Mouse (Mus musculus): Measurements from ENCODE around the gene C1ql4.

Gene C1ql4

GRCm38 (mm10) chr15:99087253-99088075 is at the start of gene C1ql4:
Gene C1ql4, minus strand, starts transcription at chr15:99087817.
- DNase-seq (ENCODE audit: low spot score in 2 of 2): no peak

DNA sequence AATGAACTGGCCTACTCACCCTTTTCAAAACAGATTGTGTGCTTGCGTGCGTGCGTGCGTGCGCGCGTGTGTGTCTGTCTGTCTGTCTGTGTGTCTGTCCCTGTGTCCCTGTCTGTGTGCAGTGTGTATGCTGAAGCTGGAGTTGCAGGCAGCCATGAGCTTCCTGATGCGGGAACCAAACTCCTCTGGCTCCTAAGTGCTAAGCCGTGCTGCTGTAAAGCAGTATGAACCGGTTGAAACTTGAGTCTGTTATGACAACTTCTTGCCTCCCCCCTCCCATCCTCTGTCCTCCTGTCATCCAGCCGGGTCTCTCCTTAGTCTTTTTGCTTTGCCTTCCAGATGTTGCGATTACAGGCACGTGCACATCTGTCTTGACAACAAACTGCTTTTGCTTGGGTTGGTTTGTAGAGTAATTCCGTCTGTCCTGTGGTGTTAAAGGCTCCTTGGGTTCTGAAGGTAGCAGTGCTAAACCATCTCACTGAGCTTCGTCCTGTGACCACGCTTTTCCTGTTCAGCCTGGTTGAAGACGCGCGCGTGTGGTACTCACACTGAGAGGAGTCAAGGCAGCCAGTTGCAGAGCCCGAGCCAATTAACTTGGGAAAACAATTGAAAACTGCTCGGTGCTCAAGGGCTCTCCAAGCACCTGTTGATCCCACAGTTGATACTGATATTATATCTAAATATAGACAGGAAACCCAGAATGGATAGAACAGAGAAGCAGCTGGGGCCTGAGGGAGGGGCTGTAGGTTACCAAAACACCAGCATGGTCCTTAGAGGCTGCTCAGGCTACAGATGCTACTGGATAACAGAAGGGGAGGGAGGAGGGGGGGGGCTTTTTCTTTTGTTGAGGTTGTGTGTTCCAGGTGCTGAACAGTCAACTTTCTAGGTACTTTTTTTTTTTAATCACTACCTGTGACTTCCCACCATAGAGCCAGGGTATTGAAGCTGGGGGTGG is 42.6 kb upstream of the C1ql4 start:
- no peak for DNase-seq (ENCODE audit: low spot score in 2 of 2)

DNA sequence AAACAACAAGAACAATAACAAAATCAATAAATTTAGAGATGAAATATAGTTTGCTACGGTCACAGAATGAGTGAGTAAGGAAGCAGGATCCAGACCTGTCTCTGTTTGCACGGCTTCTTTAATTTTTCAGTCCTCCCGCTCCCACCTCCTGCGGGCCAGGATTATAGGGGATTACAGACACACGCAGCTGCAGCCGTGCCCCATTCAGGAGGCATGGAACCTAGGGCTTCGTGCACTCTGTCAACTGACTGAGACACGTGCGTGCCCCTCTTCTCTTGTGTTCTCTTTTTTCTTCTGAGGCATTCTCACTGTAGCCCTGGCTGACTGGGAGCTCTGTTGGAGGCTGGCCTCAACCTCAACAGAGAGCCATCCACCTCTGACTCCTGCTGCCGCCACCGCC is 41.8 kb upstream of the C1ql4 start:
- no peak for DNase-seq (ENCODE audit: low spot score in 2 of 2)

DNA sequence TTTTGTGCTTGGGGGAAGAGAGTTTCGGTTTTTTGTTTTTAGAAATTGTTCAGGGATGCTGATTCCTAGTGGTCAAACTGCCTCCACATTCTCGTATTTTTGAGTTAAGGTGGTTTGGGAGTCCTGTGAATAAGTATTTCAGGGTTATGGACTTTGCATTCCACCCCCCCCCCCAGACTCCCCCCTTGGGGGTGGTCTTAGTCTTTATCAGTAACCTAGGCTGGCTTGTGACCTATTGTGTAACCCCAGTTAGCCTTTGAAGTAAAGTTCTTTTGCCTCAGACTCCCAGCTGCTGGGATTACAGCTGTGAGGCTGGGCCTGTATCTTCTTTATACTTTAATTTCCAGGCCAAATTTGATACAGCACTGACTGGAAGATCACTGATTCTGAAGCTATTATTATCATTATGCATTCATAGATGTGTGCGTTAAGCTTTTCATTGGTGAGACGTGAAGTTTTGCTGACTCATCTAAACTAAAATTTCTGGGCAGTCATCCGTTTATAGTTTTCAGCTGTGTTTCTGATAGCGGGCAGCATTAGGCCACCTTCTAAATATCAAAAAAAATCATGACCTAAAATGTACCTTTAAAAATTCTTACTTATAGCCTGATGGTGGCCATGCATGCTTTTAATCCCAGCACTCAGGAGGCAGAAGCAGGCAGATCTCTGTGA is 40.4 kb upstream of the C1ql4 start:
- DNase-seq (ENCODE audit: low spot score in 2 of 2): no peak

- no peak for DNase-seq (ENCODE audit: low spot score in 2 of 2)
Observed at GRCm38 (mm10) chr15:99126816-99127365, 39.3 kb upstream of the C1ql4 start.

DNA sequence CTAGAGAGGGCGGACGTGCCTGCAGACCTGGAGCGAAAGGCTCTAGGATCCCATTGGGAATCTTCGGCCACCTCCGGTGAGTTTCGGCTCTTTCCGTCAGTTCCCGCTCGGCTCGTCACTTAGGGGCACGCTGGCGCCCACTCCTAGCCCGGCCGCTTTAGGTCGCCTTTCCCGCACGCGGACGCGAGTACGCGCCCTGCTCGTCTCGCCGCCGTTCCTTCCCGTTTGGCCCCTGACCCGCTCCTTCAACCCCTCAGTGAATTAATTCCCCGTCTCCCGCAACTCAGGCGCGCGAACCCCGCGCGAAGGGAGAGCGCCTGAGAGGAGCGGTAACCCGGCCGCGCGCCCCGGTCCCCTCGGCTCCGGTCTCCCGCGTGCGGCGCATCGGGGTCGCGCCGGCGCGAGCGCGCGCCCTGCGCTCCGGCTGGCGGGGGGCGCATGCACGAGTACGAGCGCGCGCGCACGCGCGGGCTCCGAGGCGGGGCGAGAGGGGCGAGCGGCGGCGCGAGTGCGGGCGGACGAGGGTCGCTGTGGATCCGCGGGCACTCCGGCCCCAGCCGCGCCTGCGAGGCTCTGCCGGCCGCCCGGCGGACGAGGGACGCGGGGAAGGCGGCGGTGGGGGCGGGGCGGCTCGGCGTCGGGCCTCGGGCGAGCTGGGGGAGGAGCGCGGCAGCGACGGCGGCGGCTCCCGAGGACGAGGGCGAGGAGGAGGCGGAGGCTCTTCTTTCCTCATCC is 38.6 kb upstream of the C1ql4 start:
- DNase-seq (ENCODE audit: low spot score in 2 of 2): peak in 1 of 2 experiments; percentile 36

- DNase-seq (ENCODE audit: low spot score in 2 of 2): no peak
Observed at GRCm38 (mm10) chr15:99125711-99126080, 38.1 kb upstream of the C1ql4 start, which contains the start of gene Spats2. Gene Spats2, plus strand, starts transcription at chr15:99125916.

DNA sequence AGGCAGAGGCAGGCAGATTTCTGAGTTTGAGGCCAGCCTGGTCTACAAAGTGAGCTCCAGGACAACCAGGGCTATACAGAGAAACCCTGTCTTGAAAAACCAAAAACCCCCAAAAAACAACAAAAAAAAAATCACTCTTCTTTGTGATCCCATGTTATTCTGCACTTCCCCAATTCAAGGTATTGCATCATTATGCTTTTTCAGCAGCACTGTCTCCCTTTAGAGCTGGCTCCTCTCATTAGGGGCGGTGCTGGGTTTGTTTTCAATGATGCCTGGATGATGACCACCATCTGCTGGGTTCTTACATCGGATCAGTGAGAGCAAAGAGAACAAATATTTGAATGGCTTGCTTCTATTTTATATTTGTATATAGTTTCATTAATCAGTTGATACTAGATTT is 35.0 kb upstream of the C1ql4 start:
- no peak for DNase-seq (ENCODE audit: low spot score in 2 of 2)

DNA sequence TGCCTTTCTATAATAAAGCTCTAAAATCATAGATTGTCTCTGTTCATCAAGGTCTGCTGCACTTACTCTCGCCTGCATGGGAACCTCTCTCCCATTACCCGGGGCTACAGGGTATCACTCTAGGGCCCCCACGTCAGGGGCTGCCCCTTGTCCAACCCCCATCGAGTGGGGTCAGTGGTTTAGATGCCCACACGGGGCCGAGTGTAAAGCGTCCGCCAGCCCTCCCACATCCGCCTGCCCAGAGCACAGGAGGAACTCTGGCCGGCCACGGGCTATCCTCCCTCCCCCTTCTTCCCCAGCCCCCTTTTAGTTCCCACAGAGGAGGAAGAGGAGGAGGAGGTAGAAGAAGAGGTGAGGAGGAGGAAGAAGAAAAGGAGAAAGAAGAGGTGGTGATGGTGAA is 33.2 kb upstream of the C1ql4 start:
- no peak for DNase-seq (ENCODE audit: low spot score in 2 of 2)

- DNase-seq (ENCODE audit: low spot score in 2 of 2): no peak
Observed at GRCm38 (mm10) chr15:99116539-99116938, 28.9 kb upstream of the C1ql4 start.

- no peak for DNase-seq (ENCODE audit: low spot score in 2 of 2)
Observed at GRCm38 (mm10) chr15:99115065-99115423, 27.4 kb upstream of the C1ql4 start.

DNA sequence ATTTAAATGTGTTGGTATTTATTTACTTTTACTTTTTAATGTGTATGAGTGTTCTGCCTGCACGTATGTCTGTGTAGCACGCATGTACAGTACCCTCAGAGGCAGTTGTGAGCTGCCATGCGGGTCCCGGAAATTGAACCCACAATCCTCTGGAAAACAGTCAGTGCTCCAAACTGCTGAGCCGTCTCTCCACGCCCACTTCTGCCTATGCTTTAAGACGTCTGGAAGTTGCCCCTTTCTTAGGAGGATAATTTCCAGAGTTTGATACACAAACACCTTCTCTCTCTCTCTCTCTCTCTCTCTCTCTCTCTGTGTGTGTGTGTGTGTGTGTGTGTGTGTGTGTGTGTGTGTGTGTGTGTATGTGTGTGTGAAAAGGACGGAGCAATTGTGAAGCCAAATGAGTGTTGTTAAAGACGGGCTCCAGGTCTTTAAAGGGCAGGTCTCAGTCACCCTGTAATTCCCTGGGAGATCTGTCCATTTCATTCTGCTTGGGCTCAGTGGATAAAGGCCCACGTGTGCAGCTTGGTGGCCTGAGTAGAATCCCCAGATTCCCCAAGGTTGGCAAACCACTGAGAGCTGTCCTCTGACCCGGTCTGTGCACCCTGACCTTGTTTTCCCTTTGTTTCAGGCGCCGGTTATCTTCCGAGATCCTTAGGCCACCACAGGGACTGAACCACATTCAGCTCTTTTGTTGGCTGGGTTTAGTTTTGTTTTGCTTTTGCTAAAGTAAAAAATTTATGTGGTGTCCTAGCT is 26.9 kb upstream of the C1ql4 start:
- no peak for DNase-seq (ENCODE audit: low spot score in 2 of 2)

- DNase-seq (ENCODE audit: low spot score in 2 of 2): no peak
Observed at GRCm38 (mm10) chr15:99113396-99113975, 25.9 kb upstream of the C1ql4 start.

DNA sequence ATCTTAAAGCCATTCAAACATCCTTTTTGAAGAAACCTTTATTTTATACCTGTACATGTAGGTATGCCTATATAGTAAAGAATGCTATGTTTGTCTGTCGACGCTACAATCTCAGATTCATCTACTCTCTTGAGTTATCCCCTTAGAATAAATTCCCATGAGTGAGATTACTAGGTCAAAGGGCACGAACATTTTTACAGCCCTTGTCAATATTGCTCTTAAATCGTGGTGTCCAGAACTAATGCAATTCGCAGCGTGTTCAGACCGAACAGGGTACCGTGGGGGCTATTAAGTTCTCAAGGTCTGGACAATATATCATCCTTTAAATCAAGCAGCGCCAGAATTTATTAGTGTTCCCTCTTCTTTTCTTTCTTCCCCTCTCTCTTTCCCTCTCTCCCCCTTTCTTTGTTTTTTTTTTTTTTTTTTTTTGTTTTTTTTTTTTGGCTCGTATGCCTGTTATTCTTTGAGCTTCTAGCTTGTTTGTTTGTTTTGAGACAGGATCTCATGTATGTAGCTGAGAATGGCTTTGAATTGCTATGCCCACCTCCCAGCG is 25.3 kb upstream of the C1ql4 start:
- DNase-seq (ENCODE audit: low spot score in 2 of 2): no peak

GRCm38 (mm10) chr15:99111809-99112208 is 24.2 kb upstream of the C1ql4 start:
- DNase-seq (ENCODE audit: low spot score in 2 of 2): no peak

- DNase-seq (ENCODE audit: low spot score in 2 of 2): no peak
Observed at GRCm38 (mm10) chr15:99111139-99111538, 23.5 kb upstream of the C1ql4 start.

DNA sequence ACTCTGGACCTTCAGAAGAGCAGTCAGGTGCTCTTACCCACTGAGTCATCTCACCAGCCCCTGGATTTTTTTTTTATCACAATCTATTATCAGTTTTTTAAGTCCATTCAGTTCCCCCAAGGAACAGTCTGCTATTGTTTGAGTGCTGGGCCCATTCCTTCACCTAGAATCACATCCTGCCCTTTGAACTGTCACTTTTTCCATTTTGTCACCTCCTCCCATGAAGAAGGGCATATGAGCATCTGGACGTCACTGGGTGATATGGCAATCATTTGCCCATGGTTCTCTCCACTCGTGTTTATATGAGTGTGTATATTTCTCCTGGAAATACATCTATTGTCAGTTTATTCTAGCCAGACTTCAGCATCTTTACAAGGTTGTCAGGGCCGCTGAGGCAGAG is 20.2 kb upstream of the C1ql4 start:
- DNase-seq (ENCODE audit: low spot score in 2 of 2): no peak

GRCm38 (mm10) chr15:99105238-99105637 is 17.6 kb upstream of the C1ql4 start:
- no peak for DNase-seq (ENCODE audit: low spot score in 2 of 2)

- DNase-seq (ENCODE audit: low spot score in 2 of 2): no peak
Observed at GRCm38 (mm10) chr15:99099984-99100383, 12.4 kb upstream of the C1ql4 start.

- DNase-seq (ENCODE audit: low spot score in 2 of 2): no peak
Observed at GRCm38 (mm10) chr15:99099139-99099556, 11.5 kb upstream of the C1ql4 start.

Data from spleen, postnatal 14 days (tissue).